Mouse (Mus musculus): ENCODE results near the gene Igfbp1.

DNA sequence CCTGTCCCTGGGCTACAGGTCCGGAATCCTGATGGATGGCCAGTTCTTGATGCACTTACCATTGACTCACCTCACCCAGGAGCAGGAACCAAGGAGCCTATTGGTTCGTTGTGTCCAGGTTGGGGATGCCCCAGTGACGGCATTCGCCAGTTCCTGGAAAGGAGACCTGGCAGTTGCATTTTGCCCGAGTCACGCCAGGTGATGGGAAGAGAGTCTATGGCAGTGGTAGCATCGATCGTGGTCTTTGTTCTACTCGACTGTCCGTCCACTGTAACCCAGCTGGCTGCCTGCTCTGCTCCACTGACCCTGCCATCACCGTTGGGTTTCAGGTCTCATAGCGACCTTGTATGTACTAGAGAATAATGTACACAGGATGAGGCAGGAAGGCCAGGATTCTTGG is 45.2 kb upstream of the Igfbp1 start:
- no peak for TF ChIP-seq CTCF (IDR thresholded peaks at IDR 0.05; ENCODE audit: low read depth, low read length)
- TF ChIP-seq POLR2A (IDR thresholded peaks at IDR 0.05; ENCODE audit: extremely low read depth, insufficient read depth, low read length), result no peak

Measured in liver, adult 2 months (tissue).